Mouse (Mus musculus): Measurements from ENCODE around the gene Mx1.

DNA sequence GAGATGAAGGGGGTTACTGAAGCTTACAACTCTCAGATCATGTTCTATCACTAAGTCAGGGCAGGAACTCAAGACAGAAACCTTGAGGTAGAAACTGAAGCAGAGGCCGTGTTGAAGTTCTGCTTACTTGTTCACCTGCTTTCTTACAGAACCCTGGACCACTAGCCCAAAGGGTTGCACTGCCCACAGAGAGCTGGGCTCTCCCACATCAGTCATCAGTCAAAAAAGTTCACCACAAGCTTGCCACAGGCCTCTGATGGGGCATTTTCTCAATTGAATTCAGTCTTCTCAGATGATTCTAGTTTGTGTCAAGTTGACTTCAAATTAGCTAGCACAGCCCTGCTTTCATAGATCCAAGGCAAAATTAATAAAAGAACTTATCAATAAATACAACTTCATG is 2.9 kb downstream of the Mx1 start:
- no peak for TF ChIP-seq CTCF (IDR thresholded peaks at IDR 0.05 in 2 of 3, conservative IDR thresholded peaks at IDR 0.05 in 1 of 3; ENCODE audit: control insufficient read depth in 1 of 3, insufficient read depth in 1 of 3, low read depth in 2 of 3, low read length in 3 of 3, poor library complexity in 1 of 3, severe bottlenecking in 1 of 3)
- no peak for TF ChIP-seq ELF1 (IDR thresholded peaks at IDR 0.05; ENCODE audit: low read depth, low read length)
- TF ChIP-seq TBP (IDR thresholded peaks at IDR 0.05; ENCODE audit: low read depth, low read length), result no peak
- TF ChIP-seq MXI1 (IDR thresholded peaks at IDR 0.05; ENCODE audit: low read depth, low read length), result no peak
- no peak for TF ChIP-seq POLR2A (IDR thresholded peaks at IDR 0.05; ENCODE audit: control insufficient read depth in 1 of 2, insufficient read depth in 1 of 2, low read depth in 1 of 2, low read length in 2 of 2, poor library complexity in 1 of 2)
- no peak for TF ChIP-seq USF2 (IDR thresholded peaks at IDR 0.05; ENCODE audit: borderline replicate concordance in 1 of 2, insufficient read depth in 1 of 2, low read depth in 1 of 2, low read length in 2 of 2)
- TF ChIP-seq SIN3A (IDR thresholded peaks at IDR 0.05; ENCODE audit: low read length), result no peak
